Mouse (Mus musculus) bone marrow, adult 2 months (tissue): ENCODE data around the gene Dnajc5g.

Source experiments
- CTCF ChIP-seq: fragments of 200-500 bp; IDR thresholded peaks from 2 replicates; pipeline ENCODE4 v1.5.1; 2011; ENCODE audit warnings: low read length, control low read depth; ENCODE audit not compliant: control insufficient read depth, insufficient read depth
- POLR2A ChIP-seq: fragments of 200-500 bp; IDR thresholded peaks from 2 replicates; pipeline ENCODE4 v1.6.1; 2011; ENCODE audit warnings: low read depth, mild to moderate bottlenecking, control low read depth, low read length, borderline replicate concordance; ENCODE audit not compliant: control insufficient read depth

- TF ChIP-seq POLR2A (no peak), CTCF (no peak)
These were observed 30.8 kb downstream of the Dnajc5g start for GRCm38 (mm10) chr5:31136730-31137424.
